Mouse (Mus musculus): ENCODE measurements around the gene Cngb1. TPM values are rescaled to one million over a fixed set of nuclear protein-coding genes. Genes with fewer than 3 reads are reported as not detected.
"Not testable (repeated sequence)": the region's sequence is repeated elsewhere in the genome, so short reads cannot be mapped to it uniquely, and the experiment has no call there.

Gene Cngb1
- polyA plus RNA-seq, 1 experiment = 0.59 TPM

GRCm38 (mm10) chr8:95254564-95255434 is 51.6 kb downstream of the Cngb1 start:
- no peak overlapping the region for H3K27ac ChIP-seq (ENCODE audit: insufficient read depth, low read depth, low read length)
- H3K4me3 ChIP-seq (ENCODE audit: insufficient read depth, low read length) = peak overlapping the region; percentile 38
- no peaks in the 10 kb centered on the region for H3K4me1 ChIP-seq (ENCODE audit: control insufficient read depth, insufficient read depth, low read length)
- TF ChIP-seq POLR2A (IDR thresholded peaks at IDR 0.05; ENCODE audit: borderline replicate concordance, low read depth, low read length) (no peak), CTCF (IDR thresholded peaks at IDR 0.05; ENCODE audit: low read depth, low read length) (peak; percentile 73)

- TF ChIP-seq POLR2A (IDR thresholded peaks at IDR 0.05; ENCODE audit: borderline replicate concordance, low read depth, low read length) (no peak), CTCF (IDR thresholded peaks at IDR 0.05; ENCODE audit: low read depth, low read length) (no peak)
- Histone ChIP-seq H3K4me3 (ENCODE audit: insufficient read depth, low read length) (no peak overlapping the region), H3K27ac (ENCODE audit: insufficient read depth, low read depth, low read length) (no peak overlapping the region), H3K4me1 (ENCODE audit: control insufficient read depth, insufficient read depth, low read length) (no peaks in the 10 kb centered on the region)
Measured at GRCm38 (mm10) chr8:95252056-95252455, 54.3 kb downstream of the Cngb1 start.

- no peak overlapping the region for H3K4me3 ChIP-seq (ENCODE audit: insufficient read depth, low read length)
- TF ChIP-seq CTCF (IDR thresholded peaks at IDR 0.05; ENCODE audit: low read depth, low read length) (no peak), POLR2A (IDR thresholded peaks at IDR 0.05; ENCODE audit: borderline replicate concordance, low read depth, low read length) (no peak)
- no peak overlapping the region for H3K27ac ChIP-seq (ENCODE audit: insufficient read depth, low read depth, low read length)
- peaks cover 10% of the 10 kb centered on the region for H3K4me1 ChIP-seq (ENCODE audit: control insufficient read depth, insufficient read depth, low read length)
Measured at GRCm38 (mm10) chr8:95249847-95250246, 56.5 kb downstream of the Cngb1 start.

- Histone ChIP-seq H3K4me3 (ENCODE audit: insufficient read depth, low read length) (no peak overlapping the region), H3K27ac (ENCODE audit: insufficient read depth, low read depth, low read length) (no peak overlapping the region), H3K4me1 (ENCODE audit: control insufficient read depth, insufficient read depth, low read length) (peaks cover 10% of the 10 kb centered on the region)
- TF ChIP-seq POLR2A (IDR thresholded peaks at IDR 0.05; ENCODE audit: borderline replicate concordance, low read depth, low read length) (no peak), CTCF (IDR thresholded peaks at IDR 0.05; ENCODE audit: low read depth, low read length) (no peak)
Measured at GRCm38 (mm10) chr8:95247277-95247676, 59.1 kb downstream of the Cngb1 start.

GRCm38 (mm10) chr8:95245180-95245579 is 61.2 kb downstream of the Cngb1 start:
- Histone ChIP-seq H3K4me3 (ENCODE audit: insufficient read depth, low read length) (no peak overlapping the region), H3K4me1 (ENCODE audit: control insufficient read depth, insufficient read depth, low read length) (peaks cover 10% of the 10 kb centered on the region), H3K27ac (ENCODE audit: insufficient read depth, low read depth, low read length) (0 out of 2 replicates have a peak overlapping the region, but pooled peaks have one; percentile 11)
- no peak for TF ChIP-seq POLR2A (IDR thresholded peaks at IDR 0.05; ENCODE audit: borderline replicate concordance, low read depth, low read length)
- TF ChIP-seq CTCF (IDR thresholded peaks at IDR 0.05; ENCODE audit: low read depth, low read length) = no peak

GRCm38 (mm10) chr8:95243853-95244252 is 62.5 kb downstream of the Cngb1 start:
- Histone ChIP-seq H3K4me1 (ENCODE audit: control insufficient read depth, insufficient read depth, low read length) (peaks cover 10% of the 10 kb centered on the region), H3K27ac (ENCODE audit: insufficient read depth, low read depth, low read length) (no peak overlapping the region), H3K4me3 (ENCODE audit: insufficient read depth, low read length) (no peak overlapping the region)
- TF ChIP-seq POLR2A (IDR thresholded peaks at IDR 0.05; ENCODE audit: borderline replicate concordance, low read depth, low read length) = no peak
- TF ChIP-seq CTCF (IDR thresholded peaks at IDR 0.05; ENCODE audit: low read depth, low read length) = no peak

- Histone ChIP-seq H3K4me3 (ENCODE audit: insufficient read depth, low read length) (no peak overlapping the region), H3K27ac (ENCODE audit: insufficient read depth, low read depth, low read length) (no peak overlapping the region), H3K4me1 (ENCODE audit: control insufficient read depth, insufficient read depth, low read length) (peaks cover 10% of the 10 kb centered on the region)
- no peak for TF ChIP-seq POLR2A (IDR thresholded peaks at IDR 0.05; ENCODE audit: borderline replicate concordance, low read depth, low read length)
- no peak for TF ChIP-seq CTCF (IDR thresholded peaks at IDR 0.05; ENCODE audit: low read depth, low read length)
Measured at GRCm38 (mm10) chr8:95242826-95243571, 63.4 kb downstream of the Cngb1 start.

DNA sequence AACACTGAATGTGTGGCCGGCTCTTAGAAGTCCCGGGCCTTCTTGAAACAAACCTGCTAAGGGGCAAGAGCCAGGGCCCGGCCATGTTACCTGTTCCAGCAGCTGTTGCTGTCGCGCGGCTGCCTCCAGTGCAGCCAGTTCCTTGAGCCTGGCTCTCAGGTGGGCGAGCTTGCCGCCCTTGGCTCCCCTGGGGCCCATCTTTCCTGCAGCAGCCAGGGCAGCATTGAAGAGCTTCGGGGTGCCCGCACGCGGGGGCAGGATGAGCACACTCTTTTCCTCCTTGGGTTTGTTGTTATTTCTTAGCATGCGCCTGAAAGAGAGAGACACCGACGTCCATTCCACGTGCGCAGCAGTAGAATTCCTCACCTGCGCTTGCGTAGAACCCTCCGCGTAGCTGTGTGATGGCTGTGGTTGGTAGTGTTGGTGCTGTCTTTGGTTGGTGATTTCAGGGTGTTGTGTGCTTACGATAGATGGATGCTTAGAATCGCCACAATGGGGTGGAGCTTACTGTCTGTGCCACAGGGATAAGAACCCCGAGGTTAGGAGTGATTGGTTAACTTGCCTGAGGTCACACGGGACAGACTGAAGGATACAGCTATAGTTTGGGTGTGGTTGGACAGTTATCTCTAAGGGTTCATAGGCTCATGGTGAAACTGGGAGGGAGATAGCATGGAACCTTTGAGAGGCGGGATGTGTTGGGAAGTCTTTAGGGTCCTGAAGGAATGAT is 64.1 kb downstream of the Cngb1 start:
- Histone ChIP-seq H3K4me3 (ENCODE audit: insufficient read depth, low read length) (no peak overlapping the region), H3K27ac (ENCODE audit: insufficient read depth, low read depth, low read length) (no peak overlapping the region), H3K4me1 (ENCODE audit: control insufficient read depth, insufficient read depth, low read length) (peaks cover 10% of the 10 kb centered on the region)
- TF ChIP-seq POLR2A (IDR thresholded peaks at IDR 0.05; ENCODE audit: borderline replicate concordance, low read depth, low read length) = no peak
- TF ChIP-seq CTCF (IDR thresholded peaks at IDR 0.05; ENCODE audit: low read depth, low read length) = no peak

DNA sequence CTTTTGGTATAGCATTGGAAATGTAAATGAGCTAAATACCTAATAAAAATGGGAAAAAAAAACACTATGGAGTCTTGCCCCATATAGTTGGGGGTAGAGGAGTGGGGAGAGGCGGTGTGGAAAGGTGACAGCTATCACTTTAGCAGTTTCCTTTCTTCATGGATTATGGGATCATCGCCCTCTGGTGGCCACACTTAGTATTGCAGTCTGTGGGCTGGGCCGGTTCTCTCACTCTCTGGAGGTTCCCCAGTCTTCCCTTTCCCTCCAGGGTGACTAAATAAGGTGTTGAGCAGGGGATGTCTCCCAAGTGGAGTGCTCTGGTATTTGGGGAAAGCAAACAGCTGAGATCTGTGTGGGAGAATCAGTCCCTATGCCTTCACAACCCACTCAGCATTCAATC is 70.7 kb downstream of the Cngb1 start:
- Histone ChIP-seq H3K27ac (ENCODE audit: insufficient read depth, low read depth, low read length) (no peak overlapping the region), H3K4me3 (ENCODE audit: insufficient read depth, low read length) (no peak overlapping the region), H3K4me1 (ENCODE audit: control insufficient read depth, insufficient read depth, low read length) (no peaks in the 10 kb centered on the region)
- TF ChIP-seq CTCF (IDR thresholded peaks at IDR 0.05; ENCODE audit: low read depth, low read length) (peak; percentile 64; the same call in 1 of the 2 replicates), POLR2A (IDR thresholded peaks at IDR 0.05; ENCODE audit: borderline replicate concordance, low read depth, low read length) (no peak)

GRCm38 (mm10) chr8:95230086-95230485 is 76.3 kb downstream of the Cngb1 start:
- not testable (repeated sequence) for H3K4me3 ChIP-seq (ENCODE audit: insufficient read depth, low read length); H3K4me1 ChIP-seq (ENCODE audit: control insufficient read depth, insufficient read depth, low read length); H3K27ac ChIP-seq (ENCODE audit: insufficient read depth, low read depth, low read length)

All from bone marrow macrophage, adult 2 months (primary cell).